Mouse (Mus musculus): Measurements from ENCODE around the gene Sbno2. TPM values are rescaled to one million over a fixed set of nuclear protein-coding genes. Genes with fewer than 3 reads are reported as not detected.

Gene Sbno2
- polyA plus RNA-seq, 1 experiment from 2014 or later, result 10.4 TPM

- no peak for ATAC-seq (ENCODE audit: insufficient read depth)
- H3K9me3 ChIP-seq (replicated peaks), result no peaks in the 10 kb centered on the region
- peak overlapping the region; percentile 62 for H3K27ac ChIP-seq (replicated peaks)
- H3K36me3 ChIP-seq (replicated peaks), result peaks cover 54% of the 10 kb centered on the region
- WGBS (ENCODE audit: insufficient replicate concordance), result 30% methylated on average over 3 of the region's 3 CpGs
- H3K4me3 ChIP-seq (replicated peaks), result no peak overlapping the region
- H3K4me2 ChIP-seq, result peak overlapping the region; percentile 30
- H3K9ac ChIP-seq, result no peak overlapping the region
- H3K4me1 ChIP-seq (replicated peaks), result peaks cover 57% of the 10 kb centered on the region
- no peaks in the 10 kb centered on the region for H3K27me3 ChIP-seq
These were observed 18.5 kb downstream of the Sbno2 start for GRCm38 (mm10) chr10:80086847-80087246.

DNA sequence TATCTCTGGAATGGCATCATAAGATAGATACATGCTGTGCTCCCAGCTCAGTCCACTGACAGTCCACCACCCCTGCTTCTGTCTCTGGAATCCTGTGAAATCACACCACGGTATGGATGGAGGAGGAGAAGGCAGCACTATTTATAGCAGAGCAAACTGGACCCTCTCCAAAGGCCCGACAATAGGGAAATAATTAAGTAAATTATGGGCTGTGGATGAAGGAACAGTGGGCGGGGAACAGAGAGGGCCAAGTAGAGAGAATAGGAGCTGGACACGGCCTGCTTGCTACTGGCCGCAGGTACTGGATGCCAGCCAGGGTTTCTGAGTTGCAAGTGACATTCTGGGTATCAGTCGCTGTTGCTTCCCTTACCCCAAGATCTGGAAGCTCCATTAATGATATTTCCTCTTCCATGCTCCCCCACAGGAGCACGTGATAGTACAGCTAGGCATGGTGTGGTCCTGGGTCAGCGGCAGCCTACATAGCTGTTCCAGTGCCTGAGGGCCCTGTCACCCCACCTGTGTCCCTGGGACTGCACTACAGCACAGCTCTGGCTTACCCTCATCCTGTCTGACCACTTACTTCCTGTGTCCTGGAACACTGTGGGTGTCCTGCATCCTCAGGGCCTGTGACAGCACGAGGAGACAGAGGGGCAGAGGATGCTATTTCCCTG is 20.4 kb downstream of the Sbno2 start:
- Histone ChIP-seq H3K4me3 (replicated peaks) (no peak overlapping the region), H3K9ac (no peak overlapping the region), H3K27ac (replicated peaks) (peak overlapping the region; percentile 33), H3K27me3 (no peaks in the 10 kb centered on the region), H3K9me3 (replicated peaks) (no peaks in the 10 kb centered on the region), H3K4me2 (no peak overlapping the region), H3K4me1 (replicated peaks) (peaks cover 72% of the 10 kb centered on the region), H3K36me3 (replicated peaks) (peaks cover 64% of the 10 kb centered on the region)
- WGBS (ENCODE audit: insufficient replicate concordance), result 79% methylated on average over 9 of the region's 9 CpGs
- ATAC-seq (ENCODE audit: insufficient read depth), result no peak

GRCm38 (mm10) chr10:80081075-80081474 is 24.3 kb downstream of the Sbno2 start:
- peak overlapping the region; percentile 49 for H3K4me3 ChIP-seq (replicated peaks)

DNA sequence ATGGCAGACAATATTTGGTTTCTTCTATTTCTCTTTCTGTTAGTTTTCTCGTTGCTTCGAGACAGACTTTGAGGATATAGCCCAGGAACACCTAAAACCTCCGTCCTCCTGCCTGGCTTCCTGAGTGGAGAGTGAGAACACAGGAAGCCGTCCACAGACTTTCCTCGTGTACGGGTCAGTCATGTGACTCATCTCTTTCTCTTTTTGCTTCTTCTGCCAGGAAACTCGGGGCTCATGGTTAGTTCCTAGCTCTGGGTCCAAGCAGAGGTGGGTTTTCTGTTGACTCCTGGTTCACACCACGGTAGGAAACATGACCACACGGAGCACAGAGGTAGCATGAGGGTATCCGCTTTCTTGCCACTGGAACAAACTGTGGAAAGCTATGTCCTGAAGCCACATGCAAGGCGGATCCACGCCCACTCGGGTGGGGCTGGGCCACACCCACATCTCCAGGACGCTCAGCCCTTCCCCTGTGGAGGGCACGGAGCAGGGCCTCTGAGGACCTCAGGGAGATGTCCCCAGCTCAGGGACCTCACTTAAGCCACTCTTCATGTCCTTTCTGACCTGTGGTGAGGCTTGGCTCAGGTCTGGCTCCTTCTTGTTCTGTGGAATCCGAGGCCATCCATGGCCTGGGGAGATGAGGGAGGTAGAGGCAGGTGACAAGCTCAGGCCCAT is 24.8 kb downstream of the Sbno2 start:
- Histone ChIP-seq H3K9ac (peak overlapping the region; percentile 66), H3K36me3 (replicated peaks) (peaks cover 86% of the 10 kb centered on the region), H3K27me3 (no peaks in the 10 kb centered on the region), H3K4me3 (replicated peaks) (peak overlapping the region; percentile 49), H3K4me2 (peak overlapping the region; percentile 89), H3K4me1 (replicated peaks) (peaks cover 71% of the 10 kb centered on the region), H3K9me3 (replicated peaks) (no peaks in the 10 kb centered on the region), H3K27ac (replicated peaks) (peak overlapping the region; percentile 98)
- ATAC-seq (ENCODE audit: insufficient read depth), result peak; percentile 91
- WGBS (ENCODE audit: insufficient replicate concordance), result 44% methylated on average over 16 of the region's 16 CpGs

More at GRCm38 (mm10) chr10:80081075-80081474, 24.3 kb downstream of the Sbno2 start:
- Histone ChIP-seq H3K36me3 (replicated peaks) (peaks cover 88% of the 10 kb centered on the region), H3K4me2 (peak overlapping the region; percentile 89), H3K27ac (replicated peaks) (peak overlapping the region; percentile 98), H3K9ac (peak overlapping the region; percentile 66), H3K27me3 (no peaks in the 10 kb centered on the region), H3K9me3 (replicated peaks) (no peaks in the 10 kb centered on the region), H3K4me1 (replicated peaks) (peaks cover 66% of the 10 kb centered on the region)
- peak; percentile 95 for ATAC-seq (ENCODE audit: insufficient read depth)
- WGBS (ENCODE audit: insufficient replicate concordance), result 33% methylated on average over 3 of the region's 3 CpGs

DNA sequence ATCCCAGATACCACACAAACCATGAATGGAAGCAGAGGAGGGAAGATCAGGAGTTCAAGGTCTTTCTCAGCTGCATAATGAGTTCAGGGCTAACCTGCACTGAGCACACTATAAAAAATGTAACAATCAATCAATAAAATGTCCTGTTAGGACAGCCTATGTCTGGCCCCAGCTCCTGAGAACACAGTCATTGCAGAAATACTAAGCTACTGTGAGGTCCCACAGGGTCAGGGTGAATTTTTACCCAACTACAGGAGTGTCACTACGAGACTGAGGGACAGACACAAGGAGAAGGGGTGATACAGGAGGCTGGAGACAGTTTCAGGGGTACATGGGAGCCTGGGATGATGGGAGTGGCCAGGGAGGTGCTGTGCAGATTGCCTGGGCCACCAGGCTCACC is 27.0 kb downstream of the Sbno2 start:
- H3K4me2 ChIP-seq, result no peak overlapping the region
- no peaks in the 10 kb centered on the region for H3K9me3 ChIP-seq (replicated peaks)
- ATAC-seq (ENCODE audit: insufficient read depth), result no peak
- no peak overlapping the region for H3K9ac ChIP-seq
- H3K4me3 ChIP-seq (replicated peaks), result no peak overlapping the region
- no peak overlapping the region for H3K27ac ChIP-seq (replicated peaks)
- peaks cover 64% of the 10 kb centered on the region for H3K36me3 ChIP-seq (replicated peaks)
- H3K4me1 ChIP-seq (replicated peaks), result peaks cover 86% of the 10 kb centered on the region
- H3K27me3 ChIP-seq, result no peaks in the 10 kb centered on the region
- 79% methylated on average over 1 of the region's 1 CpGs for WGBS (ENCODE audit: insufficient replicate concordance)

- H3K9ac ChIP-seq, result no peak overlapping the region
- ATAC-seq (ENCODE audit: insufficient read depth), result no peak
- no peaks in the 10 kb centered on the region for H3K27me3 ChIP-seq
- H3K4me3 ChIP-seq (replicated peaks), result no peak overlapping the region
- no peak overlapping the region for H3K27ac ChIP-seq (replicated peaks)
- 84% methylated on average over 5 of the region's 5 CpGs for WGBS (ENCODE audit: insufficient replicate concordance)
- H3K36me3 ChIP-seq (replicated peaks), result peaks cover 55% of the 10 kb centered on the region
- H3K4me2 ChIP-seq, result no peak overlapping the region
- peaks cover 86% of the 10 kb centered on the region for H3K4me1 ChIP-seq (replicated peaks)
- H3K9me3 ChIP-seq (replicated peaks), result no peaks in the 10 kb centered on the region
These were observed 28.1 kb downstream of the Sbno2 start for GRCm38 (mm10) chr10:80077312-80077711.

GRCm38 (mm10) chr10:80076386-80076785 is 29.0 kb downstream of the Sbno2 start:
- H3K27ac ChIP-seq (replicated peaks), result 0 out of 2 replicates have a peak overlapping the region, but pooled peaks have one; percentile 71
- H3K4me1 ChIP-seq (replicated peaks), result peaks cover 86% of the 10 kb centered on the region
- no peaks in the 10 kb centered on the region for H3K9me3 ChIP-seq (replicated peaks)
- no peak overlapping the region for H3K4me3 ChIP-seq (replicated peaks)
- H3K27me3 ChIP-seq, result no peaks in the 10 kb centered on the region
- no peak for ATAC-seq (ENCODE audit: insufficient read depth)
- H3K4me2 ChIP-seq, result no peak overlapping the region
- peaks cover 54% of the 10 kb centered on the region for H3K36me3 ChIP-seq (replicated peaks)
- H3K9ac ChIP-seq, result no peak overlapping the region
- 83% methylated on average over 4 of the region's 4 CpGs for WGBS (ENCODE audit: insufficient replicate concordance)

DNA sequence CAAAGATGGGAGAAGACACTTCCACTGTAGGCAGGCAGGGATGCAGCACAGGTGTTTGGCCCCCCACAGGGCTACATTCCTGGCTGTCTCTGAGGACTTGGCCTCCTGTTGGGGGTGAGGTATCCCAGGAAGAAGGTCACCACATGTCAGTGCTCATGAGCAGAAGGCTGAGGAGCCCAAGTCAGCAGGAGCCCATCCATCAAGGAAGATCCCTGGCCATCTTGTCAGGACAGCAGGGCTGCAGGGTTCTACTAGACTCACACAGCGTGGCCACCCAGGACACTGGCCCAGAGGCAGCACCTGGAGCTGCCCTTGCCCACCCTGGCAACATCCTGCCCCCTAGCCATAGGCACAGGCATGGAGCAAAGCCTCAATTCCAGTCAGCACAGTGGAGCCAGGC is 29.4 kb downstream of the Sbno2 start:
- ATAC-seq (ENCODE audit: insufficient read depth), result no peak
- Histone ChIP-seq H3K36me3 (replicated peaks) (peaks cover 49% of the 10 kb centered on the region), H3K4me3 (replicated peaks) (no peak overlapping the region), H3K9me3 (replicated peaks) (no peaks in the 10 kb centered on the region), H3K4me2 (no peak overlapping the region), H3K27me3 (no peaks in the 10 kb centered on the region), H3K9ac (no peak overlapping the region; the same call in 1 of the 2 replicates), H3K4me1 (replicated peaks) (peaks cover 86% of the 10 kb centered on the region), H3K27ac (replicated peaks) (peak overlapping the region; percentile 71; the same call in 1 of the 2 replicates)
- WGBS (ENCODE audit: insufficient replicate concordance), result 61% methylated on average over 1 of the region's 1 CpGs

DNA sequence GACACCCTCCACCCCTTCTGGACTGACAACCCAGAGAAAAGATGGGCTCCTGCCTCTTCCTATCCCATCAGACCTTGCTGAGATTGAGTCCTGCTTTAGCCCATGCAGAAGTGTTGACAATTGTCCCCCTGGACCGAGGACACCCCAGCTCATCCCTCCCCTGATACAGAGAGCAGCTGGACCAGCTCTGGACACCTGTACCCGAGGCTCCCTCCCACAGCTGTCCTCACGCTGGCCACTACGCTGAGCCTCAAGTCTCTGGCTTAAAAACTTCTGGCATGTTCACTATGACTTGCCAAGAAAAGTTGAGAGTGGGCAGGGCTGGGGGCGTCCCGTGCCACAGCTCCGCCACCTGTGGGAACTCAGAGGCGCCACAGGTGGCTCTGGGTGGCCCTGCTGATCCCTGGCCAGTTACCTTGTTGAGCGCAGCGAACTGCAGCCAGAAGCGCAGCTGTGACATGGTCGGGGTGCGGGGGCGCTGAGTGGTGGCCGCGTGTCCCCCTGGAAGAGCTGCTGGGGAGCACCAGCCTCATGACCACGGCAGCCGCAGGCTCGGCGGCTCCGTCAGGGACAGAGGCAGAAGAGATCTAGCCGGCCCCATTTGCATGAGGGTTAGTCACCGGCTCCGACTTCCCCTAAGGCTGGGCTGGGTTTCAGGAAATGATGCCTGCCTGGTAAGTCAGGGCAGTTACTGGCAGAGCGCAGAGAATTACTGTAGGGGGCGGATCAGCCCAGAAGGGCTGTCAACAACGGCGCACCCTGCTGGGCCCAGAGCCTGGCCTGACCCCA is 30.4 kb downstream of the Sbno2 start:
- H3K4me3 ChIP-seq (replicated peaks), result peak overlapping the region; percentile 37
- peak overlapping the region; percentile 27; the same call in 1 of the 2 replicates for H3K9ac ChIP-seq
- H3K27me3 ChIP-seq, result no peaks in the 10 kb centered on the region
- H3K9me3 ChIP-seq (replicated peaks), result no peaks in the 10 kb centered on the region
- WGBS (ENCODE audit: insufficient replicate concordance), result 14% methylated on average over 28 of the region's 28 CpGs
- H3K27ac ChIP-seq (replicated peaks), result peak overlapping the region; percentile 71
- peaks cover 86% of the 10 kb centered on the region for H3K4me1 ChIP-seq (replicated peaks)
- peak overlapping the region; percentile 51 for H3K4me2 ChIP-seq
- no peak for ATAC-seq (ENCODE audit: insufficient read depth)
- H3K36me3 ChIP-seq (replicated peaks), result peaks cover 49% of the 10 kb centered on the region

DNA sequence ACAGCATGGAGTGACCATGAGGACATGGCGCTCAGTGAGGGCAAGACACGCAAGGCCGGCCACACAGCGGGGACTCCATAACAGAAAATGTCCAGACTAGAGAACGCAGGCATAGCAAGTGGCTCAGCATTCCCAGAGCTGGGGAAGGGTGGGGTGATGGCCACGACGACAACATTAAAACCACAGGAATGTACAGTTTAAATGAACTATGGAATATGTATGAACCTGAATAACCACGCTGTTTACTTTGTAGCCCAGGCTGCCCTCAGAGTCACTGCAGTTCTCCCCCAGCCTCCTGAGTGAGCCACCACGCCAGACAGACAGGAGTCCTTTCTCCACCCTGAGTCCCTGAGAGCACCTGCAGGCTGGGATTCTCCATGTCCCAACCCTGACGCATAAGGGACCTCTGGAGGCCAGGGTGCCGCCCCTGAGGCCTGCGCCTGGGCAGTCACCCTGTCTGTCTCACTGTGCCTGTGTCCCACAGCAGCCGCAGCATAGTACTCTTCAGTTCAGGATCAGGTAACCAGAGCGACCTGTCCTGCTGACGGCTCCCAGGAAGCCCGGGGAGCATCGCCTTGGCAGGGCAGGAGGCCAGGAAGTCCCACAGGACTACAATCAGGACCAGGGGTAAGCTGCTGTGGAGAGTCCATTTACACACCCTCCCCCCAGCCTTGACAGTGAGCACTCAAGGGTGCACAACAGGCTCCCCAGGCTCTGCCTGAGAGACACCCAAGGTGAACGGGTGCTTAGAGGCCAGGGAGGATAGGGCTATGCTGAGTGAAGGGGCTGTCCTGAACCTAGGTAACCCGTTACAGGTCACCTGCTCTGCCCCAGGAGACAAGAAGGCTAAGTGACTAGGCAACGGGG is 32.5 kb downstream of the Sbno2 start:
- Histone ChIP-seq H3K9me3 (replicated peaks) (no peaks in the 10 kb centered on the region), H3K4me3 (replicated peaks) (no peak overlapping the region), H3K27me3 (no peaks in the 10 kb centered on the region), H3K36me3 (replicated peaks) (peaks cover 48% of the 10 kb centered on the region; the same call in 1 of the 2 replicates), H3K9ac (no peak overlapping the region), H3K27ac (replicated peaks) (peak overlapping the region; percentile 92), H3K4me2 (no peak overlapping the region), H3K4me1 (replicated peaks) (peaks cover 74% of the 10 kb centered on the region)
- 80% methylated on average over 20 of the region's 20 CpGs for WGBS (ENCODE audit: insufficient replicate concordance)
- no peak for ATAC-seq (ENCODE audit: insufficient read depth)

Data from liver, embryonic 15.5 days (tissue).